Mouse (Mus musculus): Measurements from ENCODE around the gene Fxyd1. TPM values are rescaled to one million over a fixed set of nuclear protein-coding genes. Genes with fewer than 3 reads are reported as not detected.

Fxyd1 gene
- total RNA-seq, 2 experiments from 2014 or later: 113 to 114 TPM

DNA sequence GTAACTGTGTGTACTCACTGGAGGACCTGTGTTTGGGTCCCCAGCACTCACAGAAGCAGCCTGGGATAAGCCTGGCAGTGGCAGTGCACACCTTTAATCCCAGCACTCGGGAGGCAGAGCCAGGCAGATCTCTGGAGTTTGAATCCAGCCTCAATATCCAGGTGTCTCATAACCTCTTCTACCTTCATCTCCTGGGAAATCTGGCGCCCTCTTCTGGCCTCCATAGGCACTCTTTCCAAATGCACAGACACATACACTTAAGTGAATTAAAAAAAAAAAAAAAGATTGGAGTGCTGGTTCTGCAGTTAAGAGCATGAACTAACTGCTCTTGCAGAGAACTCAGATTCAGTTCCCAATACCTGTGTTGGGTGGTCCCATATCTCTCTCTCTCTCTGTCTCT lies 26.3 kb downstream of the Fxyd1 start:
- DNase-seq (ENCODE audit: low spot score in 2 of 2): no peak

DNA sequence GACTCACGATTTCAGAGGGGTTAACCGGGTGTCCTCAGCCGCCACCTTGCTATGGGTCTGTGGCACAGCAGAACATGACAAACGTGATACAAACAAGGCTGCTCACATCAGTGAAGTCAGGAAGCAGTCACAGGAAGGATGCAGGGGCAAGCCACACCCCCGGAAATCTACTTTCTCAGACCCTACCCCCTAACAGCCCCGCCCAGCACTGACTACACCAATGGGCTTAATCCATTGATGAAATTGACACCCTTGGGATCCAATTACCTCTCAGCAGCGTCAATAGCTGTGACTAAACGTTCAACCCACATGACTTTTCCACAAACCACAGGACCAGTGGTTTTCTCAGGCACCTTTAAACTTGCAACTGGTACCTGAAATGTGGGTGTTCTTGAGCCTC lies 28.4 kb downstream of the Fxyd1 start:
- DNase-seq (ENCODE audit: low spot score in 2 of 2): no peak

DNA sequence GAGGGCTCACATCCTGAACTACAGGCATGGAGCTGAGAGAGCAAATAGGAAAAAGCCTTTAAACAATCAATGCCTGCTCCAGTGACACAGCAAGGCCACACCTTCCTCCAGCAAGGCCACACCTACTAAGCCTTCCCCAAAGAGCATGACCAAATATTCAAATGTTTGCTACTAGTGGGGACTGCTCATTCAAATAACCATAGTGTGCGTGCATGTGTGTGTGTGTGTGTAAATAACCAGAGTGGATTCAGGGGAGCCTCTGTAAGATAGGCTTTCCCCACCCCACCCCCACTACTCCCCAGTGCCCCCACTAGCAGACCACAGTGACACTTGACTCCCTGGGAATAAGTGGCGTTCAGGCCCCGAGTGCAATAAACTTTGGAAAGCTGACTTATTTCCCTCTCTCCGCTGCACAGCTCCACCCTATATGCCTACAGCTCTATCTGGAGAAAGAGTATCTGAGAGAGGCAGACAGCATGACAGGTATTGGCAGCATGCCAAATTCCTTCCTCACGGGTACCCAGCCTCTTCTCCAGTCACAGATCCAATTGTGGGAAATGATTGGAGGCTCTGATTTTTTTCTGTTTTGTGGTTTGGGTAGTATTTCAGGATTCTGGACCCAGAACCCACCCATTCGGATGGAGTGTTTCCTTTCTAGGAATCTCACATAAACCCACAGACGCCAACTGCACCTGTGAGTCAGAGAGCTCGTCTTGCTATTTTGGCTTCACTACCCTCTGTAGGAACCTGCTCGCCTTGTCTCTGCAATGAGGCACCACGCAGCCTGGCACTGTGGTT lies 39.7 kb downstream of the Fxyd1 start:
- peak; percentile 21 to 37 for DNase-seq (ENCODE audit: low spot score in 2 of 2)

- DNase-seq (ENCODE audit: low spot score in 2 of 2): no peak
These were observed 44.0 kb downstream of the Fxyd1 start for GRCm38 (mm10) chr7:31012971-31013370.

- DNase-seq (ENCODE audit: low spot score in 2 of 2): no peak
These were observed 48.1 kb downstream of the Fxyd1 start for GRCm38 (mm10) chr7:31008889-31009288.

- DNase-seq (ENCODE audit: low spot score in 2 of 2): no peak
These were observed 48.8 kb downstream of the Fxyd1 start for GRCm38 (mm10) chr7:31008175-31008574.

DNA sequence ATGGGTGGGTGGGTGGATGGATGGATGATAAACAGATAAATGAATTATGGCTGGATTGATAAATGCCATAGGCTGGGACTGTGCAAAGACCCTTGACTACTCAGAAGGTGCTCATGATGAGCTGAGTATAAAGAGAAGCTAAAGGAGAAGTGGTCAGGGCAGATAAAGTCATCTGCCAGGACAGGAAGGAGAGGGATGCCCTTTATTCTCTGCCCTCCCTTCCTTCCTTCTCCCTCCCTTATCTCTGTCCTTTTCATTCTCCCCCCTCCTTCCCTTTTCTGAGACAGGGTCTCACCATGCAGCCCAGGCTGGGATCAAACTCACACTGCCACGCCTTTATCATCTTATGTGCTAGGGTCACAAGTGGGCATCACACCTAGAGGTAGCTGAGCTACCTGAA lies 49.2 kb downstream of the Fxyd1 start:
- DNase-seq (ENCODE audit: low spot score in 2 of 2): no peak

GRCm38 (mm10) chr7:31002650-31003049 lies 54.3 kb downstream of the Fxyd1 start:
- no peak for DNase-seq (ENCODE audit: low spot score in 2 of 2)

Small RNAs within 50 kb of the gene (microRNA-seq; reads per million reads assigned to microRNA genes)
- gene Mir7050: 0 reads per million in 2 experiments

Other genes with a start within 250 kb of the Fxyd1 start
- gene Ffar2, start 233.4 kb downstream of the Fxyd1 start, total RNA-seq (2021): not detected
- gene Ffar3, start 201.0 kb downstream of the Fxyd1 start, total RNA-seq (2021): not detected
- not detected for gene Ffar1, start 195.6 kb downstream of the Fxyd1 start, total RNA-seq (2021)
- gene Cd22, start 176.9 kb downstream of the Fxyd1 start, total RNA-seq (2021): not detected
- 100 to 1,000 TPM; 155 to 176 TPM for gene Mag, start 142.3 kb downstream of the Fxyd1 start, total RNA-seq (2021)
- gene Hamp2, start 132.5 kb downstream of the Fxyd1 start, total RNA-seq (2021): not detected
- not detected for gene Hamp, start 113.2 kb downstream of the Fxyd1 start, total RNA-seq (2021)
- gene Usf2, start 100.4 kb downstream of the Fxyd1 start, total RNA-seq (2021): 100 to 1,000 TPM; 134 to 139 TPM
- gene Lsr, start 83.7 kb downstream of the Fxyd1 start, total RNA-seq (2021): 1 to 10 TPM; 6.6 to 7.6 TPM
- gene Fam187b, start 83.4 kb downstream of the Fxyd1 start, total RNA-seq (2021): under 1 TPM in 1 of 2 experiments, not detected in 1; 0.18 TPM
- 10 to 100 TPM; 16.8 to 21.5 TPM for gene Fxyd5, start 14.7 kb downstream of the Fxyd1 start, total RNA-seq (2021)
- gene Fxyd7, start 5.7 kb downstream of the Fxyd1 start, total RNA-seq (2021): 100 to 1,000 TPM in 1 of 2 experiments, 10 to 100 TPM in 1; 87.4 to 103 TPM
- gene Lgi4, start 2.1 kb upstream of the Fxyd1 start, total RNA-seq (2021): 10 to 100 TPM; 37.9 to 40.4 TPM
- gene Fxyd3, start 19.5 kb upstream of the Fxyd1 start, total RNA-seq (2021): under 1 TPM; 0.58 to 0.92 TPM
- gene Hpn, start 58.1 kb upstream of the Fxyd1 start, total RNA-seq (2021): 1 to 10 TPM; 4.3 to 7.0 TPM
- 100 to 1,000 TPM; 669 to 714 TPM for gene Scn1b, start 69.8 kb upstream of the Fxyd1 start, total RNA-seq (2021)
- gene Gramd1a, start 98.7 kb upstream of the Fxyd1 start, total RNA-seq (2021): 100 to 1,000 TPM; 108 to 115 TPM
- gene Scgb2b2, start 233.3 kb upstream of the Fxyd1 start, total RNA-seq (2021): not detected
- not detected for gene Scgb1b2, start 234.6 kb upstream of the Fxyd1 start, total RNA-seq (2021)